Mouse (Mus musculus) forebrain, embryonic 10.5 days (tissue): ENCODE measurements around the gene Kcnq4. TPM values are rescaled to one million over a fixed set of nuclear protein-coding genes. Genes with fewer than 3 reads are reported as not detected.

Source experiments
- DNase-seq: peaks from one replicate; pipeline ENCODE4 v3.0.0-alpha.2; 2017; ENCODE audit warnings: low spot score; ENCODE audit errors: extremely low spot score
- H3K27ac ChIP-seq: fragments of 300-500 bp; sonication (generic); 2 replicates; pipeline ENCODE4 v1.5.1; 2016; ENCODE audit warnings: mild to moderate bottlenecking
- H3K27me3 ChIP-seq: fragments of 300-500 bp; sonication (generic); 2 replicates; pipeline ENCODE4 v1.6.1; 2016; ENCODE audit warnings: mild to moderate bottlenecking; ENCODE audit not compliant: poor library complexity, severe bottlenecking
- H3K36me3 ChIP-seq: fragments of 300-500 bp; sonication (generic); replicated peaks from 2 replicates; pipeline ENCODE4 v1.6.1; 2016; ENCODE audit warnings: mild to moderate bottlenecking, moderate library complexity
- H3K4me1 ChIP-seq: fragments of 300-500 bp; sonication (generic); 2 replicates; pipeline ENCODE4 v1.6.1; 2016
- H3K4me3 ChIP-seq: fragments of 300-500 bp; sonication (generic); 2 replicates; pipeline ENCODE4 v1.5.1; 2016; ENCODE audit warnings: mild to moderate bottlenecking, moderate library complexity
- H3K9me3 ChIP-seq: fragments of 300-500 bp; sonication (generic); 2 replicates; pipeline ENCODE4 v1.6.1; 2016; ENCODE audit warnings: mild to moderate bottlenecking, moderate library complexity
- WGBS: fragments of 180-500 bp; shearing (Covaris S2); methylation state at CpG from one replicate; pipeline ENCODE4 v1.1.7; 2016; 5-methylcytosine and 5-hydroxymethylcytosine counted together
- polyA plus RNA-seq: library from polyadenylated mRNA; unstranded; fragments of >200 nt; fragmentation: Nextera tagmentation; extraction: Ambion mirVana; gene quantifications from 2 replicates; pipeline ENCODE4 v1.2.1, GENCODE M21; 2016

Kcnq4 gene
- polyA plus RNA-seq, 1 experiment from 2014 or later: 1.8 TPM

GRCm38 (mm10) chr4:120716765-120717164 lies 31.6 kb downstream of the Kcnq4 start:
- Histone ChIP-seq H3K4me1 (peaks cover 18% of the 10 kb centered on the region), H3K9me3 (no peaks in the 10 kb centered on the region), H3K4me3 (peak overlapping the region; percentile 46), H3K36me3 (no peaks in the 10 kb centered on the region), H3K27ac (no peak overlapping the region), H3K27me3 (peaks cover 69% of the 10 kb centered on the region)
- WGBS: 20% methylated on average over 12 of the region's 12 CpGs
- no peak for DNase-seq

DNA sequence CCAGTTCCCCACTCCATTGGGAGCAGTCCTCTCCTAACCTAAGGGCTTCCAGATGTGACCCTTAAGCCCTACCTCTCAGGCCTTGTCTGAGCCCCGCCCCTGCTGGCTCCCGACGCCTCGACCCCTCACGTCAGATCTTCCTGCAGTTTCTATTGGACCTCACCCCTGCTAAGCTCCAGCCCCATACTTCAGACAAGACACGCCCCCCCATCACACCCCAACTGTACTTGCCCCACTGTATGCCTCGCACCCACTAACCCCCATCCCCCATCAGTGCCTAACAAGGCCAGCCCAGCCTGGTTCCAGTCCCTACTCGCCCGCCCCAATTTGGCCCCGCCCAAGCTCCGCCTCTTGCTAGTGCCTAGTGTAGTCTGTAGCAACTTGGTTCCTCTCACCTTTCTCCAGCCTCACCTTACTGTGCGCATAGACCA lies 32.3 kb downstream of the Kcnq4 start:
- Histone ChIP-seq H3K4me3 (peak overlapping the region; percentile 46), H3K9me3 (no peaks in the 10 kb centered on the region), H3K27ac (peak overlapping the region; percentile 45), H3K4me1 (peaks cover 18% of the 10 kb centered on the region), H3K27me3 (peaks cover 71% of the 10 kb centered on the region), H3K36me3 (no peaks in the 10 kb centered on the region)
- peak; percentile 71 for DNase-seq
- under 1% methylated on average over 12 of the region's 12 CpGs for WGBS

DNA sequence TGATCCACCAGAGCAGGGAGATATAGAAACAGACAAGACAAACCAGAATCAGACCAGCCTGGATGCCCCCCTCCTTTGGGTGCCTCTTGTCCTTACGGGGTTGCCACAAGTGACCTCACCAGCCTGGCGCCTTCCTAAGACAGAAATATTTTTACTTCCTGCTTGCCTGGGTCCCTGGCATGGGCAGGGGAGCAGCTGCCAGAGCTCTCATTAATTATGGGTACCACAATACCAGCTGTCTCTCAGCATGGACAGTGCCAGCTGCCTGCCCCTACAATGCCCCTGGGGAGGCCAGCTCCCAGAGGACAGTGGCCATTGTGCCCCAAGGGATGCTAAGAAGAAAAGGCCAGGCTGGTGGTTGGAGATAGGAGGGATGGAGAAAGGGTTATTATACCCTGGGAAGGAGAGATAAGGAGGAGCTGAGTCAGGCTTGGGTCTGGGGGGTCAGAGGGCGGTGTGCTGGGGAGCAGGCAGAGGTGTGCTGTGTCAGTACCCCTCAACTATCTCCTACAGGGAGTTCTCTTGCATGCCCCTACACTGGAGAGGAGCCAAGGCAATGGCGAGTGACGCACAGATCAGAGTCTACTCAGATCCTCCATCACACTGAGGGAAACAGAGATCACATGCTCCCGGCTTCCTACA lies 34.4 kb downstream of the Kcnq4 start:
- Histone ChIP-seq H3K4me3 (no peak overlapping the region), H3K27ac (no peak overlapping the region), H3K27me3 (peaks cover 69% of the 10 kb centered on the region), H3K36me3 (no peaks in the 10 kb centered on the region), H3K4me1 (peaks cover 18% of the 10 kb centered on the region), H3K9me3 (no peaks in the 10 kb centered on the region)
- 88% methylated on average over 6 of the region's 6 CpGs for WGBS
- no peak for DNase-seq

DNA sequence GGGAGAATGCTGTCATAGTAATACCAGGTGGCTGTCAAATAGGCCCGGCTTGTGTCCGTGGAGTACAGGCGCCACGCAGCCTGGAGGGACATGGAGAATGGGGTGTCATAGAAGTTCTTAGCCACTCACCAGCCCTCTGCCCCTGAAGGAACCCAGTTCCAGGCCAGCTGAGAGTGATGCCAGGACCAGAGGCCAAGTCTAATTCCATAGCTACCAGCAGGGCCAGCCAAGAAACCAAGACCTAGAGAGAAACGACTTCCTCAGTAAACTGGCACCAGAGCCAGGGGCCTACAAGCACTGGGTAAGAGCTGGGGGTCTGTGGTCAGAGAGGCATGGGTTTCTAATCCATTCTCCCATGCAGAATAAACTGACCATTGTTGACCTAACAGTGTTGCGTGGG lies 35.4 kb downstream of the Kcnq4 start:
- DNase-seq: no peak
- H3K4me3 ChIP-seq: no peak overlapping the region
- H3K27me3 ChIP-seq: peaks cover 63% of the 10 kb centered on the region
- no peaks in the 10 kb centered on the region for H3K9me3 ChIP-seq
- peaks cover 18% of the 10 kb centered on the region for H3K4me1 ChIP-seq
- no peak overlapping the region for H3K27ac ChIP-seq
- no peaks in the 10 kb centered on the region for H3K36me3 ChIP-seq
- WGBS: 95% methylated on average over 6 of the region's 6 CpGs

DNA sequence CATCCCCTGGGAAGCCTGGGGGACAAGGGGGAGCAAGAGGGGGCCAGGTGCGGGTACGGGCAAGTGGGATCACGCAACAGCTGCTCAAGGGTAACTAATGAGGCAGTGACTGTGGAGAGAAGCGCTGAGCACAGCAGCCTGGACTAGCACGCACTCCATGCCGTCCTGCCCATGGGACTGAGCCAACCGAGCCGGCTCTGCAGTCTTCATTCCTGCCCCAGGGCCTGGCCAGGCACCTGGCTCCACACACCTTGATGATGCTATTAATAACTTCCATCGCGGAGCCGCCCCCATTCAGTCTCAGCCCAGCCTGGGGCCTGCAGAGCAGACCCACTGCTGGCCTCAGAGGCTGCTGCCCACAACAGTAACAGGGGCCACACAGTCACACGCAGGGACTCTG lies 36.2 kb downstream of the Kcnq4 start:
- no peaks in the 10 kb centered on the region for H3K36me3 ChIP-seq
- H3K27me3 ChIP-seq: peaks cover 55% of the 10 kb centered on the region
- H3K4me3 ChIP-seq: no peak overlapping the region
- peaks cover 18% of the 10 kb centered on the region for H3K4me1 ChIP-seq
- WGBS: 87% methylated on average over 12 of the region's 12 CpGs
- H3K9me3 ChIP-seq: no peaks in the 10 kb centered on the region
- no peak for DNase-seq
- H3K27ac ChIP-seq: no peak overlapping the region

GRCm38 (mm10) chr4:120702511-120702910 lies 45.9 kb downstream of the Kcnq4 start:
- DNase-seq: no peak
- H3K4me1 ChIP-seq: peaks cover 10% of the 10 kb centered on the region
- H3K4me3 ChIP-seq: no peak overlapping the region
- H3K36me3 ChIP-seq: no peaks in the 10 kb centered on the region
- H3K9me3 ChIP-seq: no peaks in the 10 kb centered on the region
- 88% methylated on average over 2 of the region's 2 CpGs for WGBS
- H3K27ac ChIP-seq: no peak overlapping the region
- peaks cover 53% of the 10 kb centered on the region for H3K27me3 ChIP-seq

- Histone ChIP-seq H3K9me3 (no peaks in the 10 kb centered on the region), H3K4me3 (no peak overlapping the region), H3K36me3 (no peaks in the 10 kb centered on the region), H3K27ac (no peak overlapping the region), H3K4me1 (peaks cover 12% of the 10 kb centered on the region), H3K27me3 (peaks cover 58% of the 10 kb centered on the region)
- DNase-seq: no peak
- WGBS: 89% methylated on average over 8 of the region's 8 CpGs
These were observed 46.4 kb downstream of the Kcnq4 start for GRCm38 (mm10) chr4:120702056-120702455.

DNA sequence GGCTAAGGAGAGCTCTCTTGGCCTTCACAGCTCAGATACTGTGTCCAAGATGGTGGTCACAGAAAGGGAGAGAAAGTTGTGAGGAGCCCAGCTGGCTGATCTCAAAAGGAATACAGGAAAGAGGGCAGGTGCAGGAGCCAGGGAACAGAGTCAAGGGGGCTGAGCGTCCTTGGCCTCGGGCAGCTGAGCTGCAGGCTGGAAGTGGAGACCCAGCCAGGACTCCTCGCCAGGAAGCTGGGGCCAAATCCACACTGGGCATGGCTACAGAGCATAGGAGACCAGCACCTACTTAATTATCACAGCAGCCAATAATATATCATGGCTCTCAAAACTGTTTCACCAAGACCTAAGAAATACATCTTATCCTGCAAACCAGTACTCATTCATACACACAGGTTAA lies 47.2 kb downstream of the Kcnq4 start:
- Histone ChIP-seq H3K27me3 (peaks cover 65% of the 10 kb centered on the region), H3K4me3 (no peak overlapping the region), H3K27ac (no peak overlapping the region), H3K4me1 (peaks cover 12% of the 10 kb centered on the region), H3K9me3 (no peaks in the 10 kb centered on the region), H3K36me3 (no peaks in the 10 kb centered on the region)
- WGBS: 84% methylated on average over 3 of the region's 3 CpGs
- DNase-seq: no peak

- Histone ChIP-seq H3K4me3 (peak overlapping the region; percentile 37), H3K4me1 (peaks cover 12% of the 10 kb centered on the region), H3K9me3 (no peaks in the 10 kb centered on the region), H3K27ac (no peak overlapping the region), H3K27me3 (peaks cover 70% of the 10 kb centered on the region), H3K36me3 (no peaks in the 10 kb centered on the region)
- DNase-seq: no peak
- WGBS: 9% methylated on average over 35 of the region's 35 CpGs
These were observed 50.5 kb downstream of the Kcnq4 start for GRCm38 (mm10) chr4:120697799-120698484.

DNA sequence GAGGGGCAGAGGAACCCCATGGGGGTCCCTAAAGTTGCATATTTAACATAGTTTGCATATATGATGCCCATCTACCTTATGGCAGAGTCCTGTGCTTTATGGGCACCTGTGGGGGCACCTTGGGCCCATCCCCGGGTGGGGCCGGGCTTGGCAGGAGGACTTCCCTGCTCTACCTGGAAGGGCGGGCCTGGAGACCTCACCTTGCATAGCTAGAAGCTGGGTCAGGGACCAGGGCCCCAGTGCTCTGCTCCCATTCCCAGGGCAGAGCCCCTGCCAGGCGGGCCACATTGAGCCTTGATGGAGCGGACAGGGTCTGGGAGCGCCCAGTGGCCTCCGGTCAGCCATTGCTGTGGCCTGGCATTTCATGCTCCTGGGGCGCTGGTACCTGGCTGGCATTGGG lies 51.1 kb downstream of the Kcnq4 start:
- DNase-seq: no peak
- peak overlapping the region; percentile 37; the same call in 1 of the 2 replicates for H3K4me3 ChIP-seq
- H3K36me3 ChIP-seq: no peaks in the 10 kb centered on the region
- H3K4me1 ChIP-seq: peaks cover 12% of the 10 kb centered on the region
- no peak overlapping the region for H3K27ac ChIP-seq
- H3K27me3 ChIP-seq: peaks cover 69% of the 10 kb centered on the region
- no peaks in the 10 kb centered on the region for H3K9me3 ChIP-seq
- 90% methylated on average over 8 of the region's 8 CpGs for WGBS

DNA sequence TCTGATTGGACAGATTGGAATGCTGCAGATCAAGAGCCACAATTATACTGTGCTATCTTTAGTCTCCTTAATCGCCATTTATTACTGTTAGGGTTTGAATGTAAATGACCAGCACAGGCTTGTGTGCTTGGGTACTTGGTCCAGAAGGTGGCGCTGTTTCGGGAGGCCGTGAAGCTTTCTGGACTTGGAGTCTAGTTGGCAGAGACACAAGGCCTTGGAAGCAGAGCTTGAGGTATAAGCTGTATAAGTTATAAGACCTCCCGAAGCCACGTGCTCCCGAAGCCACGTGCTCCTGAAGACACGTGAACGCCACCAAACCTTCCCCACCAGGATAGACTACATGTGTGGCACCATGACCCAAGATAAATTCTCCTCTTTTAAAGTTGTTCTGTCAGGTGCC lies 55.7 kb downstream of the Kcnq4 start:
- no peaks in the 10 kb centered on the region for H3K9me3 ChIP-seq
- H3K27me3 ChIP-seq: peaks cover 33% of the 10 kb centered on the region
- WGBS: 39% methylated on average over 10 of the region's 10 CpGs
- H3K4me1 ChIP-seq: peaks cover 8% of the 10 kb centered on the region
- DNase-seq: peak; percentile 59
- H3K4me3 ChIP-seq: no peak overlapping the region
- H3K27ac ChIP-seq: no peak overlapping the region
- no peaks in the 10 kb centered on the region for H3K36me3 ChIP-seq

DNA sequence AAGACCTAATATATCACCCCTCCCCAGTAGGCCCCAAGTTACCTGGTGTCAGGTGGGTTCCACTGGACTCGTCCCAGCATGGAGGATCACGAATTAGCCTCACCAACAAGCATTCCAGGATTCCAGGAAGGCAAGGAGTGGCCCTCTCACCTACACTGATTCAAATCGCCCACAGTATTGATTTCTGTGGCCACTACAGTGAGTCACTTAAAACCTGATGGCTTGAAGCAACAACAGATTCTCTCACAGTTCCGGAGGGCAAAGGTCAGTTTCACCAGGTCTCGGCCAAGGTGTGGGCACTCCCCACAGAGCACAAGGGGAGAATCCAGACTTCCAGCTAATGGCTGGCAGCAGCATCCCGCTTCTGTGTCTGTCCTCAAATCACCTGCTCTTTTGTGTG lies 59.1 kb downstream of the Kcnq4 start:
- H3K27ac ChIP-seq: no peak overlapping the region
- peaks cover 9% of the 10 kb centered on the region; the same call in 1 of the 2 replicates for H3K4me1 ChIP-seq
- no peaks in the 10 kb centered on the region for H3K36me3 ChIP-seq
- H3K4me3 ChIP-seq: no peak overlapping the region
- no peaks in the 10 kb centered on the region for H3K9me3 ChIP-seq
- WGBS: 73% methylated on average over 6 of the region's 6 CpGs
- DNase-seq: no peak
- peaks cover 6% of the 10 kb centered on the region for H3K27me3 ChIP-seq

DNA sequence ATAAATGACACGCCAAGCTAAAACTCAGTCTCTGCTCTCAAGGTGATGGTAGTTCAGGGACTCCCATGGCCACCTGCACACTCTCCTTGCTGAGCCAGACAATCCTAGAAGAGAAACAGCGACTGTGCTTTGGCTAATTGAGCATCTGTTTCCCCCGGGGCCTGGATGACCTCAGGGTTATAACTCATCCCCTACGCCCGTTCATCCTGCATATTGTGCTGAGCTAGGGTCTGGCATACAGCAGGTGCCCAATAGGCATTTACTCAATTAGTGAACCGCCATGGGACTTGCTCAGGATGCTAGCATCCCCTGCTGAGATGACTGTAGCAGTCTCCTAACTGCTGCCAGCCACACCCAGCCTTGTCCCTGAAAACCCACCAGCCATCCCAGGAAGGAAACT lies 61.1 kb downstream of the Kcnq4 start:
- Histone ChIP-seq H3K4me3 (no peak overlapping the region), H3K27me3 (no peaks in the 10 kb centered on the region), H3K27ac (no peak overlapping the region), H3K36me3 (no peaks in the 10 kb centered on the region), H3K9me3 (no peaks in the 10 kb centered on the region), H3K4me1 (peaks cover 13% of the 10 kb centered on the region)
- WGBS: 58% methylated on average over 6 of the region's 6 CpGs
- DNase-seq: no peak
